ENCODE assay signal across 9 mouse cellular contexts in the genomic region with DNA sequence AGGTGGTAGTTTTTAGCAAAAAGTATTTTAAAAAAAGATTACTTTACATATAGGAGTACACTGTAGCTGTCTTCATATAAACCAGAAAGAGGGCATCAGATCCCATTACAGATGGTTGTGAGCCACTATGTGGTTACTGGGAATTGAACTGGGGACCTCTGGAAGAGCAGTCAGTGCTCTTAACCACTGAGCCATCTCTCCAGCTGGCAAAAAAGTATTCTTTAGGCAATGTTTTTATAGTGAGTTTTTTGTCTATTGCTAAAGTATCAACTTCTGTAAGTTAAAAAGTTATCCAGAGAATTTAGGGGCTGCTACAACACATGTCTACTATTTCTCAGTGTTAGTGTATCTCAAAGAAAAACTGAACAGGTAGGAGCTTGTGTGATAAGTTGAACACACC. TPM values are rescaled to one million over a fixed set of nuclear protein-coding genes. Genes with fewer than 3 reads are reported as not detected.
DNase-seq lines count a peak whose midpoint lies in the region; ATAC-seq and TF ChIP-seq lines count a peak whose summit lies in the region.
"Had no signal": no experiment of that assay in that cellular context is flagged by ENCODE, and none has a peak within 500 bp of the region (broad histone marks: within the 10 kb centered on the region; RNA-seq: fewer than 3 reads in every experiment).

No protein-coding gene starts in this region.

- H3ac ChIP-seq in C2C12 (ENCODE audit: control insufficient read depth, insufficient read length, low read depth) = no peak overlapping the region

- no peak for DNase-seq in heart, adult 2 months
- DNase-seq in ovary, postnatal 36 days (ENCODE audit: low spot score) = no peak
- no peak for DNase-seq in spleen, postnatal 36 days (ENCODE audit: low spot score in 2 of 2)
- DNase-seq: thymus, postnatal 25 days had no signal

- no peak overlapping the region for H3K27ac ChIP-seq in heart, embryonic 16.5 days (ENCODE audit: low read length)
- H3K27ac ChIP-seq in heart, adult 2 months = no peak overlapping the region
- peak overlapping the region; percentile 95; the same call in 1 of the 2 replicates for H3K27ac ChIP-seq in embryonic facial prominence, embryonic 15.5 days (replicated peaks)
- peak overlapping the region; percentile 86; the same call in 1 of the 2 replicates for H3K27ac ChIP-seq in liver, embryonic 15.5 days (replicated peaks)

- peaks cover 9% of the 10 kb centered on the region for H3K4me1 ChIP-seq in heart, embryonic 16.5 days (ENCODE audit: control insufficient read depth, insufficient read depth, low read length)
- peaks cover 2% of the 10 kb centered on the region for H3K4me1 ChIP-seq in heart, adult 2 months (ENCODE audit: control insufficient read depth, insufficient read depth, low read length)
- peaks cover 7% of the 10 kb centered on the region; the same call in 1 of the 2 replicates for H3K4me1 ChIP-seq in embryonic facial prominence, embryonic 15.5 days
- peaks cover 15% of the 10 kb centered on the region for H3K4me1 ChIP-seq in liver, embryonic 15.5 days (replicated peaks)

- H3K79me2 ChIP-seq in heart, adult 2 months (replicated peaks; ENCODE audit: control insufficient read depth, insufficient read depth, low read length) = no peaks in the 10 kb centered on the region
- peaks cover 11% of the 10 kb centered on the region for H3K79me2 ChIP-seq in C2C12 (ENCODE audit: control insufficient read depth, insufficient read depth)

- intact Hi-C loops in heart, adult 2 months (cut with DNase I) = loop anchor here (5.0 kb wide), 2 partner anchors 49 to 239 kb away; a partner anchor contains a TSS

- H3K4me2 ChIP-seq in heart, embryonic 16.5 days (ENCODE audit: low read depth, low read length) = 0 out of 2 replicates have a peak overlapping the region, but pooled peaks have one; percentile 65
- H3K4me2 ChIP-seq in embryonic facial prominence, embryonic 15.5 days (replicated peaks) = peak overlapping the region; percentile 51
- peak overlapping the region; percentile 82 for H3K4me2 ChIP-seq in liver, embryonic 15.5 days

- H3K4me3 ChIP-seq in heart, embryonic 16.5 days (ENCODE audit: low read length) = no peak overlapping the region; the same call in 1 of the 2 replicates
- H3K4me3 ChIP-seq in heart, adult 2 months = no peak overlapping the region
- H3K4me3 ChIP-seq in C2C12 (ENCODE audit: insufficient read depth, poor library complexity, severe bottlenecking) = peak overlapping the region; percentile 63
- H3K4me3 ChIP-seq in embryonic facial prominence, embryonic 15.5 days (replicated peaks) = peak overlapping the region; percentile 91
- H3K4me3 ChIP-seq in liver, embryonic 15.5 days (replicated peaks) = peak overlapping the region; percentile 86

- peaks cover 26% of the 10 kb centered on the region for H3K36me3 ChIP-seq in heart, embryonic 16.5 days (ENCODE audit: control insufficient read depth, insufficient read depth)
- H3K36me3 ChIP-seq in heart, adult 2 months (ENCODE audit: control insufficient read depth, insufficient read depth, low read length) = peaks cover 4% of the 10 kb centered on the region
- H3K36me3 ChIP-seq in C2C12 (ENCODE audit: control insufficient read depth, insufficient read depth) = peaks cover 44% of the 10 kb centered on the region
- peaks cover 27% of the 10 kb centered on the region for H3K36me3 ChIP-seq in embryonic facial prominence, embryonic 15.5 days
- H3K36me3 ChIP-seq in liver, embryonic 15.5 days (replicated peaks) = peaks cover 34% of the 10 kb centered on the region

- no peaks in the 10 kb centered on the region for H3K27me3 ChIP-seq in heart, embryonic 16.5 days (ENCODE audit: control insufficient read depth, insufficient read depth, low read length)
- H3K27me3 ChIP-seq in heart, adult 2 months (ENCODE audit: control insufficient read depth, insufficient read depth, low read length) = no peaks in the 10 kb centered on the region
- H3K27me3 ChIP-seq in C2C12 (ENCODE audit: control insufficient read depth, insufficient read depth, insufficient read length) = no peaks in the 10 kb centered on the region
- H3K27me3 ChIP-seq in embryonic facial prominence, embryonic 15.5 days = no peaks in the 10 kb centered on the region
- no peaks in the 10 kb centered on the region for H3K27me3 ChIP-seq in liver, embryonic 15.5 days

- H3K79me3 ChIP-seq in C2C12 (ENCODE audit: low read depth) = no peaks in the 10 kb centered on the region

- TF ChIP-seq POLR2A in heart, adult 2 months (IDR thresholded peaks at IDR 0.05; ENCODE audit: insufficient read depth, low read depth, low read length) = no peak

- no peak for ATAC-seq in heart, embryonic 16.5 days (replicated peaks; ENCODE audit: extremely low read depth, insufficient read depth, low FRiP score)
- ATAC-seq in embryonic facial prominence, embryonic 15.5 days (ENCODE audit: insufficient number of reproducible peaks, low FRiP score, low TSS enrichment, low read depth) = no peak
- ATAC-seq in liver, embryonic 15.5 days (ENCODE audit: insufficient read depth) = no peak
- no peak for ATAC-seq in granulocyte monocyte progenitor cell, adult 5-6 weeks (replicated peaks; ENCODE audit: poor library complexity, severe bottlenecking)

- no peak for TF ChIP-seq CTCF in heart, adult 2 months (IDR thresholded peaks at IDR 0.05)
- no peak for TF ChIP-seq CTCF in C2C12 (IDR thresholded peaks at IDR 0.05; ENCODE audit: control insufficient read depth, insufficient read depth, insufficient read length)

- TF ChIP-seq EP300 in heart, adult 2 months (IDR thresholded peaks at IDR 0.05; ENCODE audit: insufficient read depth, low read depth, low read length) = no peak

- no peaks in the 10 kb centered on the region for H3K9me3 ChIP-seq in heart, embryonic 16.5 days (replicated peaks; ENCODE audit: control insufficient read depth, low read length)
- H3K9me3 ChIP-seq in embryonic facial prominence, embryonic 15.5 days (replicated peaks) = no peaks in the 10 kb centered on the region
- no peaks in the 10 kb centered on the region for H3K9me3 ChIP-seq in liver, embryonic 15.5 days (replicated peaks)

- peak overlapping the region; percentile 76; the same call in 1 of the 2 replicates for H3K9ac ChIP-seq in heart, embryonic 16.5 days (ENCODE audit: low read length)
- H3K9ac ChIP-seq in heart, adult 2 months (ENCODE audit: low read depth, low read length) = no peak overlapping the region
- H3K9ac ChIP-seq in embryonic facial prominence, embryonic 15.5 days = no peak overlapping the region
- H3K9ac ChIP-seq in liver, embryonic 15.5 days = peak overlapping the region; percentile 73; the same call in 1 of the 2 replicates

TF ChIP-seq in C2C12, 6 proteins besides CTCF, POLR2A, EP300 and RAD21:
- no peak for TF ChIP-seq USF1 (IDR thresholded peaks at IDR 0.05; ENCODE audit: low read depth)
- TF ChIP-seq MAX (IDR thresholded peaks at IDR 0.05) = no peak
- no peak for TF ChIP-seq CEBPB (IDR thresholded peaks at IDR 0.05; ENCODE audit: low read depth)
- TF ChIP-seq MYOD1 (IDR thresholded peaks at IDR 0.05; ENCODE audit: control insufficient read depth, insufficient read length, low read depth) = no peak
- no peak for TF ChIP-seq FOSL1 (IDR thresholded peaks at IDR 0.05; ENCODE audit: insufficient read depth, low read length, poor library complexity, severe bottlenecking)
- no peak for TF ChIP-seq MYOG (IDR thresholded peaks at IDR 0.05; ENCODE audit: control insufficient read depth, extremely low read depth, insufficient read length)

RNA-seq across cellular contexts. Expression of a gene that starts 1.0 kb away (rescaled TPM):
- 6.6 and 7.2 TPM in 2 replicates for polyA plus RNA-seq in heart, embryonic 16.5 days (2015; fragmentation: Nextera tagmentation; extraction: Ambion mirVana)
- total RNA-seq in heart, adult 2 months (2021) = under 1 TPM; 0.43 to 0.70 TPM
- polyA plus RNA-seq in heart, adult 2 months (2012; rRNA removed) = 0.21 and 0.23 TPM in 2 replicates
- polyA plus RNA-seq in C2C12 (2012; fragmentation: generic; extraction: Trizol) = 0.91 TPM
- polyA plus RNA-seq in embryonic facial prominence, embryonic 15.5 days (2015; fragmentation: Nextera tagmentation; extraction: Ambion mirVana) = 8.2 and 9.7 TPM in 2 replicates
- 2.4 and 2.5 TPM in 2 replicates for polyA plus RNA-seq in liver, embryonic 15.5 days (2015; fragmentation: Nextera tagmentation; extraction: Ambion mirVana)
- total RNA-seq in granulocyte monocyte progenitor cell, adult 5-6 weeks (2014; fragmentation: Nextera tagmentation) = 6.3 and 7.9 TPM in 2 replicates
- 5.8 and 6.0 TPM in 2 replicates for total RNA-seq in granulocyte monocyte progenitor cell, adult 5-6 weeks (2017)

RNA-seq across cellular contexts. Expression of a gene that starts 50.0 kb away (rescaled TPM):
- 14.0 and 15.4 TPM in 2 replicates for polyA plus RNA-seq in heart, embryonic 16.5 days (2015; fragmentation: Nextera tagmentation; extraction: Ambion mirVana)
- 10 to 100 TPM; 47.5 to 53.5 TPM for total RNA-seq in heart, adult 2 months (2021)
- 3.2 and 9.5 TPM in 2 replicates for polyA plus RNA-seq in heart, adult 2 months (2012; rRNA removed)
- polyA plus RNA-seq in C2C12 (2012; fragmentation: generic; extraction: Trizol) = 8.4 TPM
- polyA plus RNA-seq in embryonic facial prominence, embryonic 15.5 days (2015; fragmentation: Nextera tagmentation; extraction: Ambion mirVana) = 19.0 and 20.7 TPM in 2 replicates
- 18.9 and 19.2 TPM in 2 replicates for polyA plus RNA-seq in liver, embryonic 15.5 days (2015; fragmentation: Nextera tagmentation; extraction: Ambion mirVana)
- total RNA-seq in granulocyte monocyte progenitor cell, adult 5-6 weeks (2014; fragmentation: Nextera tagmentation) = 96.7 and 115 TPM in 2 replicates
- 206 and 245 TPM in 2 replicates for total RNA-seq in granulocyte monocyte progenitor cell, adult 5-6 weeks (2017)

Comparison
In these comparisons a context has a peak if more than half of its experiments do, and no peak if none do; other contexts are left out.
1. H3K9ac ChIP-seq: peak in heart, embryonic 16.5 days (single experiment) and liver, embryonic 15.5 days (single experiment); none in heart, adult 2 months (single experiment) and embryonic facial prominence, embryonic 15.5 days (single experiment).
2. H3K27ac ChIP-seq: peak in embryonic facial prominence, embryonic 15.5 days (single experiment) and liver, embryonic 15.5 days (single experiment); none in heart, embryonic 16.5 days (single experiment) and heart, adult 2 months (single experiment).
3. H3K4me3 ChIP-seq: peak in C2C12 (single experiment), embryonic facial prominence, embryonic 15.5 days (single experiment) and liver, embryonic 15.5 days (single experiment); none in heart, embryonic 16.5 days (single experiment) and heart, adult 2 months (single experiment).
4. Peak in every context shown above with its lines, with median percentiles within 50 percentile points of each other: H3K4me2 ChIP-seq.